Mouse (Mus musculus) heart, postnatal 4 days (tissue): ENCODE results near the gene Cox19. TPM values are rescaled to one million over a fixed set of nuclear protein-coding genes. Genes with fewer than 3 reads are reported as not detected.

Experiments used
- DNase-seq: peaks from one replicate; pipeline ENCODE4 v3.0.0; 2021
- microRNA-seq, 2 experiments: library from miRNA; unstranded; fragments of <30 nt; microRNA quantifications; one replicate each; pipeline ENCODE4 v1.2.0; 2021 to 2022
- total RNA-seq, 2 experiments: library from RNA; stranded (reverse); gene quantifications; 2 replicates each; pipeline ENCODE4 v1.2.3; 2021

Cox19 gene
- total RNA-seq, 2 experiments from 2014 or later, result 76.9 to 79.3 TPM

- DNase-seq, result peak; percentile 35
These were observed 59.2 kb downstream of the Cox19 start for GRCm38 (mm10) chr5:139291811-139292560.

GRCm38 (mm10) chr5:139290467-139291259 lies 60.6 kb downstream of the Cox19 start:
- no peak for DNase-seq

- no peak for DNase-seq
These were observed 62.6 kb downstream of the Cox19 start for GRCm38 (mm10) chr5:139288591-139288990.

- no peak for DNase-seq
These were observed 63.4 kb downstream of the Cox19 start for GRCm38 (mm10) chr5:139287787-139288186.

GRCm38 (mm10) chr5:139287099-139287498 lies 64.1 kb downstream of the Cox19 start:
- no peak for DNase-seq

Small RNA genes within 50 kb of the gene (microRNA-seq; reads per million reads assigned to microRNA genes)
- gene Mir339, result 564 to 747 reads per million in 2 experiments

Other genes starting within 250 kb of the Cox19 start
- 1 to 10 TPM; 2.3 to 2.8 TPM for gene Prkar1b, start 201.4 kb downstream of the Cox19 start, total RNA-seq
- 10 to 100 TPM; 19.1 to 19.5 TPM for gene Dnaaf5, start 201.2 kb downstream of the Cox19 start, total RNA-seq
- gene Sun1, start 150.8 kb downstream of the Cox19 start, total RNA-seq, result 10 to 100 TPM; 40.7 to 43.0 TPM
- 10 to 100 TPM; 76.4 to 80.4 TPM for gene Get4, start 99.1 kb downstream of the Cox19 start, total RNA-seq
- gene Adap1, start 25.8 kb downstream of the Cox19 start, total RNA-seq, result 1 to 10 TPM; 1.8 to 2.4 TPM
- gene Cyp2w1, start 1.2 kb upstream of the Cox19 start, total RNA-seq, result not detected
- 10 to 100 TPM; 23.3 to 28.2 TPM for gene Gpr146, start 26.3 kb upstream of the Cox19 start, total RNA-seq
- gene C130050O18Rik, start 53.9 kb upstream of the Cox19 start, total RNA-seq, result under 1 TPM; 0.47 to 0.74 TPM
- gene Gper1, start 71.7 kb upstream of the Cox19 start, total RNA-seq, result 1 to 10 TPM; 1.8 to 2.3 TPM
- gene 3110082I17Rik, start 109.1 kb upstream of the Cox19 start, total RNA-seq, result 10 to 100 TPM; 10.8 to 10.9 TPM
- gene Zfand2a, start 133.1 kb upstream of the Cox19 start, total RNA-seq, result 10 to 100 TPM; 20.6 to 21.5 TPM
- gene Uncx, start 192.1 kb upstream of the Cox19 start, total RNA-seq, result not detected